In the genomic region with DNA sequence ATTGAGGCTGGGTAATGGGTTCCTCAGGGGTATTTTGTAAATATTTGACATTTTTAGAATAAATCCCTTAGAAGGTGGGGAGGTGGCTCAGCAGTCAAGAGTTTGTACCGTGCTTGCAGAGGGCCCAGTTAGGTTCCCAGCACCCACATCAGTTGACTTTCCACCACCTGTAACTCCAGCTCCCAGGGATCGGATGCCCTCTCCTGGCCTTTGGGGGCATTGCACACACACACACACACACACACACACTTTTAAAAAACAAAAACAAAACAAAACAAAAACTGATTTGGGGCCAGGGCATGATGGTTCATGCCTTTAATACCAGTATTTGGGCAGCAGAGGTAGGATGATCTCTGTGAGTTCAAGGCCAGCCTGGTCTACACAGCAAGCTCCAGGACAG, we compare ENCODE assay signal across 18 mouse cellular contexts. TPM values are rescaled to one million over a fixed set of nuclear protein-coding genes. Genes with fewer than 3 reads are reported as not detected.
"Had no signal": no experiment of that assay in that cellular context is flagged by ENCODE, and none has a peak within 500 bp of the region (broad histone marks: within the 10 kb centered on the region; RNA-seq: fewer than 3 reads in every experiment).

No protein-coding gene starts in this region.

- ATAC-seq: hindbrain, postnatal 0 days; intestine, embryonic 16.5 days; liver, embryonic 12.5 days; midbrain, embryonic 16.5 days had no signal

- H3K27ac ChIP-seq: hindbrain, postnatal 0 days; limb, embryonic 13.5 days; midbrain, embryonic 12.5 days; neural tube, embryonic 13.5 days had no signal

- H3K9me3 ChIP-seq: limb, embryonic 13.5 days; liver, embryonic 12.5 days; neural tube, embryonic 13.5 days had no signal

- H3K4me1 ChIP-seq: limb, embryonic 13.5 days; midbrain, embryonic 12.5 days; neural tube, embryonic 13.5 days had no signal

- H3K36me3 ChIP-seq: limb, embryonic 13.5 days; liver, embryonic 12.5 days; midbrain, embryonic 12.5 days; neural tube, embryonic 13.5 days had no signal

- H3K27me3 ChIP-seq: limb, embryonic 13.5 days; liver, embryonic 12.5 days; neural tube, embryonic 13.5 days had no signal

- H3K9ac ChIP-seq: limb, embryonic 13.5 days; liver, embryonic 12.5 days; midbrain, embryonic 12.5 days; neural tube, embryonic 13.5 days had no signal

- DNase-seq: kidney, adult 8-10 months; kidney, postnatal 25 days; layer of hippocampus, adult 9-11 months; lung, adult 18-20 months; lung, postnatal 10 days; retina, postnatal 1 day; right cerebral cortex, postnatal 4 days; thymus, postnatal 36 days had no signal

- H3K4me3 ChIP-seq: limb, embryonic 13.5 days; liver, embryonic 12.5 days; midbrain, embryonic 12.5 days; neural tube, embryonic 13.5 days had no signal

- H3K4me2 ChIP-seq: limb, embryonic 13.5 days; liver, embryonic 12.5 days; midbrain, embryonic 12.5 days; neural tube, embryonic 13.5 days had no signal

RNA-seq across cellular contexts. Expression of a gene that starts 5.7 kb away (rescaled TPM):
- total RNA-seq: hindbrain, postnatal 0 days; left cerebral cortex, postnatal 36 days had no signal

RNA-seq across cellular contexts. Expression of a gene that starts 10.4 kb away (rescaled TPM):
- total RNA-seq: hindbrain, postnatal 0 days; left cerebral cortex, postnatal 36 days; megakaryocyte-erythroid progenitor cell, adult 5-6 weeks had no signal
- polyA plus RNA-seq: hindbrain, postnatal 0 days; intestine, embryonic 16.5 days; kidney, embryonic 16.5 days; liver, embryonic 12.5 days; midbrain, embryonic 12.5 days; midbrain, embryonic 16.5 days; neural tube, embryonic 13.5 days had no signal
